ENCODE assay signal across 12 mouse cellular contexts in genomic region chr4:94094379-94094778, GRCm38 (mm10).
"Had no signal": no experiment of that assay in that cellular context is flagged by ENCODE, and none has a peak within 500 bp of the region (broad histone marks: within the 10 kb centered on the region; RNA-seq: fewer than 3 reads in every experiment).

No protein-coding gene starts in this region.

- H3K9ac ChIP-seq: kidney, embryonic 15.5 days; limb, embryonic 13.5 days; liver, embryonic 15.5 days; midbrain, embryonic 13.5 days had no signal

- H3K4me1 ChIP-seq: kidney, embryonic 15.5 days; limb, embryonic 13.5 days; liver, embryonic 15.5 days; midbrain, embryonic 13.5 days had no signal

- H3K36me3 ChIP-seq: kidney, embryonic 15.5 days; limb, embryonic 13.5 days; liver, embryonic 15.5 days; midbrain, embryonic 13.5 days had no signal

- H3K27me3 ChIP-seq: kidney, embryonic 15.5 days; limb, embryonic 13.5 days; liver, embryonic 15.5 days; midbrain, embryonic 13.5 days had no signal

- H3K4me3 ChIP-seq: kidney, embryonic 15.5 days; limb, embryonic 13.5 days; liver, embryonic 15.5 days; midbrain, embryonic 13.5 days had no signal

- DNase-seq: kidney, adult 2 months; kidney, postnatal 25 days; layer of hippocampus, adult 9-11 months; lung, adult 2 months; lung, postnatal 10 days; right cerebral cortex, postnatal 25 days; thymus, postnatal 4 days had no signal

- H3K27ac ChIP-seq: kidney, embryonic 15.5 days; limb, embryonic 13.5 days; liver, embryonic 15.5 days; midbrain, embryonic 13.5 days had no signal

- H3K4me2 ChIP-seq: kidney, embryonic 15.5 days; limb, embryonic 13.5 days; liver, embryonic 11.5 days; liver, embryonic 15.5 days; midbrain, embryonic 13.5 days had no signal

- H3K9me3 ChIP-seq: kidney, embryonic 15.5 days; limb, embryonic 13.5 days; liver, embryonic 15.5 days; midbrain, embryonic 13.5 days had no signal

- ATAC-seq: midbrain, embryonic 13.5 days had no signal
